Mouse (Mus musculus) midbrain, embryonic 11.5 days (tissue): Measurements from ENCODE around the gene Cdc42bpa. TPM values are rescaled to one million over a fixed set of nuclear protein-coding genes. Genes with fewer than 3 reads are reported as not detected.
"Not testable (repeated sequence)": the region's sequence is repeated elsewhere in the genome, so short reads cannot be mapped to it uniquely, and the experiment has no call there.

ENCODE experiments used
- ATAC-seq: fragments of 200-750 bp; cut with Nextera tagmentation; 2 replicates; pipeline ENCODE4 v1.8.0; 2017; ENCODE audit warnings: moderate TSS enrichment, moderate library complexity; ENCODE audit not compliant: low FRiP score
- DNase-seq: peaks from one replicate; pipeline ENCODE4 v3.0.0; 2015; ENCODE audit warnings: low spot score; ENCODE audit errors: missing footprints
- H3K27ac ChIP-seq: fragments of 300-500 bp; sonication (generic); 2 replicates; pipeline ENCODE4 v1.5.1; 2014; ENCODE audit warnings: low read depth, low read length
- H3K27me3 ChIP-seq: fragments of 300-500 bp; sonication (generic); 2 replicates; pipeline ENCODE4 v1.6.1; 2014; ENCODE audit warnings: mild to moderate bottlenecking, low read length, moderate library complexity, mixed read lengths; ENCODE audit not compliant: control insufficient read depth, insufficient read depth
- H3K36me3 ChIP-seq: fragments of 300-500 bp; sonication (generic); 2 replicates; pipeline ENCODE4 v1.6.1; 2014; ENCODE audit warnings: mild to moderate bottlenecking, low read length, moderate library complexity, mixed read lengths; ENCODE audit not compliant: control insufficient read depth, insufficient read depth
- H3K4me1 ChIP-seq: fragments of 300-500 bp; sonication (generic); 2 replicates; pipeline ENCODE4 v1.6.1; 2014; ENCODE audit warnings: low read length; ENCODE audit not compliant: control insufficient read depth, insufficient read depth
- H3K4me2 ChIP-seq: fragments of 300-500 bp; sonication (generic); 2 replicates; pipeline ENCODE4 v1.6.1; 2014; ENCODE audit warnings: mild to moderate bottlenecking, moderate library complexity
- H3K4me3 ChIP-seq: fragments of 300-500 bp; sonication (generic); 2 replicates; pipeline ENCODE4 v1.5.1; 2014; ENCODE audit warnings: low read depth, low read length
- H3K9ac ChIP-seq: fragments of 300-500 bp; sonication (generic); 2 replicates; pipeline ENCODE4 v1.6.1; 2014; ENCODE audit warnings: low read length
- H3K9me3 ChIP-seq: fragments of 300-500 bp; sonication (generic); 2 replicates; pipeline ENCODE4 v1.6.1; 2016; ENCODE audit warnings: low read length; ENCODE audit not compliant: control insufficient read depth
- WGBS: fragments of 180-500 bp; shearing (Covaris S2); extraction: QIAGEN DNeasy Blood & Tissue Kit; methylation state at CpG from one replicate; pipeline ENCODE4 v1.1.7; 2014; 5-methylcytosine and 5-hydroxymethylcytosine counted together
- polyA plus RNA-seq: library from polyadenylated mRNA; unstranded; fragments of >200 nt; fragmentation: Nextera tagmentation; extraction: Ambion mirVana; gene quantifications from 2 replicates; pipeline ENCODE4 v1.2.1, GENCODE M21; 2014

The Cdc42bpa gene
- polyA plus RNA-seq, 1 experiment from 2014 or later: 12.7 TPM

DNA sequence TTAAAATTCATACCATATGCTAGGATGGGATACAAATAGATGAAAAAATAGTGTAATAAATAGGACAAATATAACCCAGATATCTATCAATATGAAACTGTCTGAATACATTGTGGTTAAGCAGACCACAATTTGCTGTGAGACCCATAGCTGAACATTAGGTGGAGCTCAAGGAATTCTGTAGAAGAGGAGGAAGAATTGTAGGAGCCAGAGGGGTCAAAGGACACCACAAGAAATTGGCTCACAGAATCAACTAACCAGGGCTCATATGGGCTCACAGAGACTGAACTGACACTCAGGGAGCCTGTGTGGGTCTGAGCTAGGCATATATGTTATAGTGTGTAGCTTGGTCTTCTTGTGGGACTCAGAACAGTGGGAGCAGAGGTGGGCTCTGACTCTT is 47.8 kb downstream of the Cdc42bpa start:
- no peak overlapping the region for H3K9ac ChIP-seq
- H3K9me3 ChIP-seq: no peaks in the 10 kb centered on the region
- DNase-seq: no peak
- H3K27me3 ChIP-seq: no peaks in the 10 kb centered on the region
- H3K4me1 ChIP-seq: no peaks in the 10 kb centered on the region
- H3K4me3 ChIP-seq: no peak overlapping the region
- no peaks in the 10 kb centered on the region; the same call in 1 of the 2 replicates for H3K36me3 ChIP-seq
- H3K4me2 ChIP-seq: no peak overlapping the region
- no peak for ATAC-seq
- H3K27ac ChIP-seq: no peak overlapping the region

DNA sequence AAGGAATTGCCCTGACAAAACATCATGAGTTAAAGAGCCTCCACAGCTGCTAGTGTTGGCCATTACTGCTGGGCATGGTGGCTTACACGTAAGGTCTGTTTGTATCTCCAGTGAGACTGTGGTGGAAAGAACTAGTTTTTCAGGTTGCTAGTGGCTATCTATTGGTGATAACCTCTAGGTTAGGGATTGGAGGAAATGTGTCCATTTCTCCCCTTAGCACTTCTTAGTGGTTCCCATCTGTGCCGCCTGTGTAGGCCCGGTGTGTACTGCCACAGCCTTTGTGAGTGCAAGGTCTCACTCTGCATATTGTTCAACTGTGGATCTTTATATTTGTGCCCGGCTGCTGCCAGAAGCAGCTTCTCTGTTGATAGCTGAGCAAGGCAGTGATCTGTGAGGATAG is 53.2 kb downstream of the Cdc42bpa start:
- H3K4me2 ChIP-seq: no peak overlapping the region
- H3K4me3 ChIP-seq: no peak overlapping the region
- no peak overlapping the region for H3K9ac ChIP-seq
- no peak for ATAC-seq
- H3K9me3 ChIP-seq: no peaks in the 10 kb centered on the region
- no peaks in the 10 kb centered on the region for H3K27me3 ChIP-seq
- H3K4me1 ChIP-seq: no peaks in the 10 kb centered on the region
- no peak for DNase-seq
- 95% methylated on average over 4 of the region's 4 CpGs for WGBS
- H3K36me3 ChIP-seq: no peaks in the 10 kb centered on the region
- no peak overlapping the region for H3K27ac ChIP-seq

DNA sequence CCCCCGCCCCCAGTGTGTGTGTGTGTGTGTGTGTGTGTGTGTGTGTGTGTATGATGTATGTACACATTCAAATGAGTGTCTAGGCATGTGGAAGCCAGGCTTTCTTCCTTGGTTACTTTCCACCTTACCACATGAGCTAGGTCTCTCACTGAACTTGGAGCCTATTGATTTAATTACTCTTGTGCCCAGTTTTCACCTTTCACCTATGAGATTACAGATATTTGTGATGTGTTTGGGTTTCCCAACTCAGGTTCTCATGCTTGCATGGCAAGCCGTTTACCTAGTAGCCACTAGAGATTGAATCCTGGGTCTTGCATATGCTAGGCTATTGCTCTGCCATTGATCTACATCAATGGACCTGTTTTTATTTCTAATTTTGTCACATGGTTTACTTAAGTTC is 57.9 kb downstream of the Cdc42bpa start:
- no peaks in the 10 kb centered on the region for H3K27me3 ChIP-seq
- ATAC-seq: no peak
- 75% methylated on average over 2 of the region's 2 CpGs for WGBS
- no peaks in the 10 kb centered on the region for H3K36me3 ChIP-seq
- H3K4me1 ChIP-seq: no peaks in the 10 kb centered on the region
- no peaks in the 10 kb centered on the region for H3K9me3 ChIP-seq
- H3K4me3 ChIP-seq: no peak overlapping the region
- no peak overlapping the region for H3K9ac ChIP-seq
- no peak for DNase-seq
- H3K4me2 ChIP-seq: no peak overlapping the region
- H3K27ac ChIP-seq: no peak overlapping the region

DNA sequence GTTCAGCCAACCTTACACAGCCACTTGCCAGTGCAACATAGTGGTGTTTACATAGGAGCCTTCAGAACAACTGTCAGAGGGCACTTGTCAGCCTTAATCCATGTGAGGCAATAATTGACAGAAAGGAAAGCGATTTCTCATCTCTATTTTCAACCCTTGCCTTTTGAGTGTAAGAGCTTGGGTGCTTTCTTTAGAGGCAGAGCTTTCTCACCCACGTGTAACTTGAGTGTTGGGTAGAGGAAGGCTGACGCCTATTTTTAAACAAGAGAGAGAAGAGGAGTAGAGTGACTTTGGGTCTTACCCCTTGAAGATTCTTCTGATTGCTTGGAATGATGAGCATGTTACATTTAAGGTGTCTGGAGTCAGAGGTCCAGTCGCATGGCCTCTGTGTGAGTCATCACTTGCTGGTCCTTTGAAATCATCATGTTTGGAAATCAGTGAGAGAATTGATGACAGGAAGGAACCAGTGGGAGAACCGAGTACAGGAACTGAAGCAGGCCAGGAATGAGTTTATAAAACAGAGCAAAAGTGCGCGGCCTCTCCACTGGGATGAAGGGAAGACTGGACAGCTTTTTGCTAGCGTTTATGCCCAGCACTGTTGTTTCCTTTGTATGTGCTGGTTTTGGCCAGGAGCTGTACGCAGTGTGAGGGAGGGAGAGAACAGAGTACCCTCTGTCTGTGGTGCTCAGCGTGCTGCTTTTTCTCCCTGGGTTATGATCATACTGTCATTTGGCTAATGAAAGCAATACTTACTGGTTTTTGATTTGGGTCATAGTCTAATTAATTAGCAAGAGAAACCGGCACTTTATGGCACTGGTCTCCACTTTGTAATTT is 61.4 kb downstream of the Cdc42bpa start:
- H3K9me3 ChIP-seq: no peaks in the 10 kb centered on the region
- no peak overlapping the region for H3K27ac ChIP-seq
- H3K4me2 ChIP-seq: no peak overlapping the region
- WGBS: 81% methylated on average over 11 of the region's 11 CpGs
- H3K27me3 ChIP-seq: no peaks in the 10 kb centered on the region
- H3K4me3 ChIP-seq: no peak overlapping the region
- H3K9ac ChIP-seq: no peak overlapping the region
- DNase-seq (no peak), ATAC-seq (no peak)
- H3K36me3 ChIP-seq: no peaks in the 10 kb centered on the region
- no peaks in the 10 kb centered on the region for H3K4me1 ChIP-seq

DNA sequence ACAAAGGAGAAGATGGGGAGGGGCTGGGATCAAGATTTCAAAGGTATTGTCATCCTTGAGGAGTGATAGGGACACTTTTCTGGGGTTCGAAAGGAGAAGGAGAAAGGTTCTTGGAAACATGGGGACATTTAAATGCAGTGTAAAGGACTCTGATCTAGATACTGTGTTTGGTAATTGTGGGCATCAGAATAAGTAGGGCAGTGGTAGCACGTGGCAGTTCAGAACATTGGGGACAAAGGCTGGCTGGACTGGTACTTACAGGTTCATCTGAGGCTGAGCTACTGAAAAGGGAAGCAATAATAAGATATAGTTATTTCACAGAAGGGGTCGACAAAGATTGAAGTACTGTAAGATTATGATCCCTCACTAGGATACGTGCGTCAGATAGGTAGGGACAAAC is 63.2 kb downstream of the Cdc42bpa start:
- no peak for DNase-seq
- Histone ChIP-seq H3K27me3 (no peaks in the 10 kb centered on the region), H3K27ac (no peak overlapping the region), H3K4me3 (no peak overlapping the region), H3K9ac (no peak overlapping the region), H3K9me3 (no peaks in the 10 kb centered on the region), H3K4me2 (no peak overlapping the region), H3K4me1 (no peaks in the 10 kb centered on the region), H3K36me3 (no peaks in the 10 kb centered on the region)
- 79% methylated on average over 5 of the region's 5 CpGs for WGBS
- ATAC-seq: no peak

DNA sequence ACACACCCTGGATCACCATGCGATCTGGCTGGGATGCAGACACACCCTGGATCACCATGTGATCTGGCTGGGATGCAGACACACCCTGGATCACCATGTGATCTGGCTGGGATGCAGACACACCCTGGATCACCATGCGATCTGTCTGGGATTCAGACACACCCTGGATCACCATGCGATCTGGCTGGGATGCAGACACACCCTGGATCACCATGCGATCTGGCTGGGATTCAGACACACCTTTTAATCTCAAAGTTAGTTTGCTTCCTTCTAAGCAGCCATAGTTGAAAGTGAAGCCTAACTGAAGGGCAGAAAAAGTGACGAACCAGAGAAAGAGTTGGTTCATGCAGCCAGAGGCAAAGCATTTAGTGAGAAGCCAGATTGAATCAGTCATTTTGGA is 69.6 kb downstream of the Cdc42bpa start:
- H3K9me3 ChIP-seq, H3K36me3 ChIP-seq, H3K27ac ChIP-seq, H3K4me3 ChIP-seq, H3K4me2 ChIP-seq, H3K4me1 ChIP-seq, H3K9ac ChIP-seq, H3K27me3 ChIP-seq, DNase-seq, ATAC-seq: not testable (repeated sequence)
- 92% methylated on average over 5 of the region's 5 CpGs for WGBS

DNA sequence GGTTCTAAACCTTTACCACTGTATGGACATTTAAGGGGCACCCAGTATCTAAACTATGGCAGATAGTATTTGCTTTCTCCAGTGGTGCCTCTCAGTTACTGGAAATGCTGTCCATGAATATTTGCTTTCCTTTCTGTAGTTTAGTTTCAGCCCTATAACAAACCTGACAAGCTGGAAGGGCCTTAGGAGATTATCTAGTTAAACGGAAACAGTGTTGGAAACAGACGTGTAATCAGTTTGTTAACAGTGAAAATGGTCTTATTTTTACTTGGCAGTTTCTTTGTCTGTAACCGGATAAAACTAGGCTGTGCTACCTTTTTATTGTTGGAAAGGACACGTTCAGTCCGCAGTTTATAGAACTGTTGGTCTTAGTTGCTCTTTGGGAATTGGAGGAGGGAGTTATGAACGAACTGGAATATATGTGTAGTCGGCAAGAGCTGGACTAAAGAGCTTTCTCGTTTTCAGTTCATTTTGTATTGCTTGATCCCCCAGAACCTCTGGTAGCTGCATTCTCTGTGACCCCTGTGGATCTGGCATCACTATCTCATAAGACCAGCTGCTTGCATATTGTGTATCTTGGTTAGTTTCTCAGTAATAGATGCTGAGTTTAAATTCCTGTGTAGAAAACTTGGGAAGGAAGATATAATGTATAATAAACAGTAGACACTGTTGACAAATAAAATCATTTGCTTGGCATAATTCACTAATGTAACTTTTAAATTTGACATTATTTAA is 70.5 kb downstream of the Cdc42bpa start:
- H3K4me1 ChIP-seq: no peaks in the 10 kb centered on the region
- no peak overlapping the region for H3K9ac ChIP-seq
- H3K36me3 ChIP-seq: no peaks in the 10 kb centered on the region
- H3K4me3 ChIP-seq: no peak overlapping the region
- no peak overlapping the region for H3K4me2 ChIP-seq
- no peak overlapping the region for H3K27ac ChIP-seq
- DNase-seq: no peak
- ATAC-seq: no peak
- no peaks in the 10 kb centered on the region for H3K9me3 ChIP-seq
- H3K27me3 ChIP-seq: no peaks in the 10 kb centered on the region
- 89% methylated on average over 8 of the region's 8 CpGs for WGBS

DNA sequence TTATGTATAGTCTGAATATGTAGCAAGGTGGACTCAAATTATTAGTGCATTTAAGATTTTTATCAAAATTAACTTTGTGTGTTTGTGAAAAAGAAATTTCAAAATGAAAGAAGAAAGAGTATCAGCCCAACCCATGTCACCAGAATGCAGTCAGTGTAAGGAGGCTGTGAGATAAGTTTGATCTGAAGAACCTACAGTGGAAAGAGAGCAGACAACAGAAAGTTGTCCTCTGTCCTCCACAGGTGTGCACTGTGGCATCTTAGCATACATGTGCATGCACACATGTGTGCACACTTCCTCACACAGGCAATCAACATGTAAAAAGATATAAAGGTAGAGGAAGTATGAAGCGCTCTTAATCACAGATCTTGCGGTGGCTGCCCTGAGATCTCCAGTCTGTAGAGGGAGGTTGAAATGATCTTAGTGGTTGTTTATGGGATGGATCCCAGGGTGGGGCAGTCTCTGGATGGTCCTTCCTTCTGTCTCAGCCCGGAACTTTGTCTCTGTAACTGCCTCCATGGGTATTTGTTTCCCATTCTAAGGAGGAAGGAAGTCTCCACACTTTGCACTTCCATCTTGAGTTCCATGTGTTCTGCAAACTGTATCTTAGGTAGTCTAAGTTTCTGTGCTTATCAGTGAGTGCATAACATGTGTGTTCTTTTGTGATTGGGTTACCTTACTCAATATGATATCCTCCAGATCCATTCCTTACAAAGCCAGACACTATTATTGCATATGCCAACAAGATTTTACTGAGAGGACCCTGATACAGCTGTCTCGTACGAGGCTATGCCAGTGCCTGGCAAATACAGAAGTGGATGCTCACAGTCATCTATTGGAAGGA is 71.7 kb downstream of the Cdc42bpa start:
- Histone ChIP-seq H3K9ac (no peak overlapping the region), H3K9me3 (no peaks in the 10 kb centered on the region), H3K4me1 (no peaks in the 10 kb centered on the region), H3K4me3 (no peak overlapping the region), H3K27me3 (no peaks in the 10 kb centered on the region), H3K27ac (no peak overlapping the region), H3K4me2 (no peak overlapping the region), H3K36me3 (no peaks in the 10 kb centered on the region)
- no peak for DNase-seq
- ATAC-seq: no peak
- 94% methylated on average over 5 of the region's 5 CpGs for WGBS

DNA sequence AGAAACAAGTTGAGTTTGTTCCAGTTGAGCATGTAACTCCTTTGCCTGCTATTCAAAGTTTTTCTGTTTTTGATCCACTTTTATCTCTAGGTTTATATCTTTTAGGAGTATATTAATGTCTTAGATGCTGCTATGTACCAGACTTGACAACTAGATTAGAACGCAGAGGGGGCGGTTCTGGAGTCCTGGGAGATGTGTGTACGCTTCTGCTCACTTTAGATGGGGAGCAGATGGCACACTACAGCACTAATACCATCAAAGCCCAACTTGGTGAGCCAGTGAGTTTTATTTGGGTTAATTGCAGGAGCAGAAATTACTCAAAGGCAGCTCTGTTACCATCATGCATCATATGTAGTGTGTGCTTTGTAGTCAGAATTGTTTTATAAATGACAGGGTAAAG is 77.2 kb downstream of the Cdc42bpa start:
- H3K27ac ChIP-seq: no peak overlapping the region
- no peaks in the 10 kb centered on the region for H3K36me3 ChIP-seq
- WGBS: 70% methylated on average over 3 of the region's 3 CpGs
- ATAC-seq: no peak
- H3K4me3 ChIP-seq: no peak overlapping the region
- no peak for DNase-seq
- H3K27me3 ChIP-seq: no peaks in the 10 kb centered on the region
- no peak overlapping the region for H3K9ac ChIP-seq
- H3K4me1 ChIP-seq: no peaks in the 10 kb centered on the region
- no peak overlapping the region for H3K4me2 ChIP-seq
- no peaks in the 10 kb centered on the region for H3K9me3 ChIP-seq
